Comparison of ENCODE assay signal across 23 mouse cellular contexts in genomic region chr16:93763378-93763777, GRCm38 (mm10). TPM values are rescaled to one million over a fixed set of nuclear protein-coding genes. Genes with fewer than 3 reads are reported as not detected.
DNase-seq lines count a peak whose midpoint lies in the region; ATAC-seq and TF ChIP-seq lines count a peak whose summit lies in the region.
"Had no signal": no experiment of that assay in that cellular context is flagged by ENCODE, and none has a peak within 500 bp of the region (broad histone marks: within the 10 kb centered on the region; RNA-seq: fewer than 3 reads in every experiment).

No protein-coding gene starts in this region.

- WGBS in lung, postnatal 0 days = 76% methylated on average over 6 of the region's 6 CpGs

- peak; percentile 56 for DNase-seq in cerebellum, adult 9-10 months
- no peak for DNase-seq in cerebellum, adult 8-10 months
- no peak for DNase-seq in lung, postnatal 0 days (ENCODE audit: low spot score)
- no peak for DNase-seq in lung, adult 18-20 months
- peak; percentile 27 for DNase-seq in brain, adult 2 months (ENCODE audit: low read depth, low spot score)
- no peak for DNase-seq in natural killer cell, adult 2 months (ENCODE audit: low spot score in 2 of 2)
- DNase-seq: adrenal gland, adult 2 months; adrenal gland, postnatal 14 days; gastrocnemius, postnatal 10 days; gastrocnemius, postnatal 36 days; heart, adult 2 months; heart, postnatal 14 days; heart, postnatal 4 days had no signal

- ATAC-seq in lung, postnatal 0 days = peak; percentile 36; the same call in 1 of the 2 replicates
- ATAC-seq: CD4-positive, CD25-positive, alpha-beta regulatory T cell, adult 4 months; forebrain, embryonic 13.5 days; forebrain, embryonic 16.5 days; hindbrain, postnatal 0 days; inflammation-experienced regulatory T-cells, adult 6 months; intestine, embryonic 16.5 days had no signal

- TF ChIP-seq EP300 in lung, postnatal 0 days (IDR thresholded peaks at IDR 0.05) = no peak

- no peaks in the 10 kb centered on the region for H3K9me3 ChIP-seq in lung, postnatal 0 days (ENCODE audit: low read length)
- H3K9me3 ChIP-seq: forebrain, embryonic 10.5 days; forebrain, embryonic 13.5 days; heart, embryonic 10.5 days; heart, embryonic 13.5 days had no signal

- H3K9ac ChIP-seq in lung, postnatal 0 days (replicated peaks; ENCODE audit: low read depth) = no peak overlapping the region
- H3K9ac ChIP-seq: forebrain, embryonic 13.5 days; heart, embryonic 13.5 days; hindbrain, embryonic 14.5 days had no signal

- H3K36me3 ChIP-seq in lung, postnatal 0 days (ENCODE audit: insufficient read depth, low read length) = peaks cover 20% of the 10 kb centered on the region

- H3K27me3 ChIP-seq in lung, postnatal 0 days (replicated peaks; ENCODE audit: insufficient read depth, low read length) = no peaks in the 10 kb centered on the region
- H3K27me3 ChIP-seq: forebrain, embryonic 13.5 days; heart, embryonic 13.5 days had no signal

- H3K27ac ChIP-seq in lung, postnatal 0 days (ENCODE audit: low read length) = no peak overlapping the region
- H3K27ac ChIP-seq: forebrain, embryonic 10.5 days; forebrain, embryonic 13.5 days; heart, adult 2 months; heart, embryonic 10.5 days; heart, embryonic 13.5 days; hindbrain, embryonic 14.5 days; hindbrain, postnatal 0 days had no signal

- no peak overlapping the region for H3K4me3 ChIP-seq in lung, postnatal 0 days (ENCODE audit: low read depth, low read length)
- H3K4me3 ChIP-seq: forebrain, embryonic 10.5 days; forebrain, embryonic 13.5 days; heart, adult 2 months; heart, embryonic 10.5 days; heart, embryonic 13.5 days had no signal

- H3K4me2 ChIP-seq in lung, postnatal 0 days (replicated peaks; ENCODE audit: low read depth, low read length) = no peak overlapping the region
- H3K4me2 ChIP-seq: forebrain, embryonic 13.5 days; heart, embryonic 13.5 days; hindbrain, embryonic 14.5 days had no signal

- no peak for TF ChIP-seq CTCF in lung, postnatal 0 days (IDR thresholded peaks at IDR 0.05)

- H3K4me1 ChIP-seq in lung, postnatal 0 days (ENCODE audit: insufficient read depth, low read depth, low read length) = no peaks in the 10 kb centered on the region
- H3K4me1 ChIP-seq: forebrain, embryonic 10.5 days; forebrain, embryonic 13.5 days; heart, embryonic 10.5 days; heart, embryonic 13.5 days had no signal

RNA-seq across cellular contexts. Expression of gene Dop1b, which starts 51.7 kb away (rescaled TPM):
- polyA plus RNA-seq in lung, postnatal 0 days (2015; fragmentation: Nextera tagmentation; extraction: Ambion mirVana) = 14.8 and 19.8 TPM in 2 replicates

Comparison
In these comparisons a context has a peak if more than half of its experiments do, and no peak if none do; other contexts are left out.
1. DNase-seq: peak in cerebellum, adult 9-10 months (single experiment) and brain, adult 2 months (single experiment); none in cerebellum, adult 8-10 months (single experiment), lung, postnatal 0 days (single experiment), lung, adult 18-20 months (0 of 2) and natural killer cell, adult 2 months (0 of 2).